Mouse (Mus musculus) MEL (cell line): ENCODE data around the gene Svs6. TPM values are rescaled to one million over a fixed set of nuclear protein-coding genes. Genes with fewer than 3 reads are reported as not detected.

Experiments
- DNase-seq: peaks from one replicate; pipeline ENCODE4 v3.0.0; 2011; ENCODE audit warnings: low read depth, low spot score
- H3K27ac ChIP-seq: 2 replicates; pipeline ENCODE4 v1.5.1; 2012; ENCODE audit warnings: low read depth, mild to moderate bottlenecking, control low read depth, low read length, moderate library complexity; ENCODE audit not compliant: control insufficient read depth
- H3K27me3 ChIP-seq, 2 experiments: fragments of 150-350 bp in 1 of 2; sonication (generic) in 1 of 2; 2 replicates each; pipeline ENCODE4 v1.6.1; 2012; ENCODE audit warnings: low read length in 2 of 2, mild to moderate bottlenecking in 2 of 2, improper control_type of control experiment in 1 of 2, moderate library complexity in 1 of 2; ENCODE audit not compliant: insufficient read depth in 2 of 2, control insufficient read depth in 1 of 2
- H3K36me3 ChIP-seq, 2 experiments: 2 replicates each; pipeline ENCODE4 v1.6.1; 2012 to 2014; ENCODE audit warnings: low read length in 2 of 2, improper control_type of control experiment in 1 of 2, inconsistent platforms in 1 of 2, mild to moderate bottlenecking in 1 of 2; ENCODE audit not compliant: insufficient read depth in 2 of 2, control insufficient read depth in 1 of 2
- H3K4me1 ChIP-seq, 2 experiments: fragments of 150-350 bp in 1 of 2; sonication (generic) in 1 of 2; 2 replicates each; pipeline ENCODE4 v1.6.1; 2012; ENCODE audit warnings: low read length in 2 of 2, improper control_type of control experiment in 1 of 2, mild to moderate bottlenecking in 1 of 2; ENCODE audit not compliant: insufficient read depth in 2 of 2, control insufficient read depth in 1 of 2
- H3K4me3 ChIP-seq, 2 experiments: fragments of 150-350 bp in 1 of 2; sonication (generic) in 1 of 2; 2 replicates each; pipeline ENCODE4 v1.5.1; 2012; ENCODE audit warnings: low read depth in 2 of 2, low read length in 2 of 2, mild to moderate bottlenecking in 2 of 2, moderate library complexity in 2 of 2, control low read depth in 1 of 2, improper control_type of control experiment in 1 of 2; ENCODE audit not compliant: control insufficient read depth in 1 of 2, insufficient read depth in 1 of 2
- H3K79me2 ChIP-seq: 2 replicates; pipeline ENCODE4 v1.6.1; 2012; ENCODE audit warnings: mild to moderate bottlenecking, low read length, moderate library complexity; ENCODE audit not compliant: control insufficient read depth, poor library complexity, insufficient read depth
- H3K9ac ChIP-seq: 2 replicates; pipeline ENCODE4 v1.6.1; 2012; ENCODE audit warnings: low read depth, mild to moderate bottlenecking, control low read depth, low read length, moderate library complexity; ENCODE audit not compliant: control insufficient read depth, poor library complexity, severe bottlenecking
- H3K9me3 ChIP-seq: fragments of 150-350 bp; sonication (generic); replicated peaks from 2 replicates; pipeline ENCODE4 v1.6.1; 2012; ENCODE audit warnings: mild to moderate bottlenecking, low read length, improper control_type of control experiment, moderate library complexity; ENCODE audit not compliant: insufficient read depth
- CHD1 ChIP-seq: IDR thresholded peaks from 2 replicates; pipeline ENCODE4 v1.6.1; 2012; ENCODE audit warnings: low read depth, mild to moderate bottlenecking, inconsistent platforms, low read length, improper control_type of control experiment
- EP300 ChIP-seq, 2 experiments: IDR thresholded peaks; 2 replicates each; pipeline ENCODE4 v1.6.1; 2011; ENCODE audit warnings: improper control_type of control experiment in 2 of 2, low read length in 2 of 2, low read depth in 1 of 2, mild to moderate bottlenecking in 1 of 2
- ETS1 ChIP-seq: IDR thresholded peaks from 2 replicates; pipeline ENCODE4 v1.6.1; 2012; ENCODE audit warnings: low read depth, mild to moderate bottlenecking, inconsistent platforms, low read length, improper control_type of control experiment, moderate library complexity
- HCFC1 ChIP-seq: IDR thresholded peaks from 2 replicates; pipeline ENCODE4 v1.6.1; 2012; ENCODE audit warnings: low read depth, mild to moderate bottlenecking, inconsistent platforms, low read length, improper control_type of control experiment, moderate library complexity
- KAT2A ChIP-seq: conservative IDR thresholded peaks from 2 replicates; pipeline ENCODE4 v1.6.1; 2012; ENCODE audit warnings: low read depth, low read length, improper control_type of control experiment, inconsistent platforms
- MAFK ChIP-seq: IDR thresholded peaks from 2 replicates; pipeline ENCODE4 v1.6.1; 2011; ENCODE audit warnings: low read depth, mild to moderate bottlenecking, low read length, improper control_type of control experiment, borderline replicate concordance
- MAX ChIP-seq: IDR thresholded peaks from 2 replicates; pipeline ENCODE4 v1.6.1; 2011; ENCODE audit warnings: low read length, improper control_type of control experiment
- MEF2A ChIP-seq: IDR thresholded peaks from 2 replicates; pipeline ENCODE4 v1.6.1; 2014; ENCODE audit warnings: low read depth, mild to moderate bottlenecking, inconsistent platforms, low read length, improper control_type of control experiment; ENCODE audit not compliant: poor library complexity, insufficient replicate concordance, severe bottlenecking; ENCODE audit errors: extremely low read depth
- NRF1 ChIP-seq: IDR thresholded peaks from 2 replicates; pipeline ENCODE4 v1.6.1; 2014; ENCODE audit warnings: low read depth, mild to moderate bottlenecking, inconsistent platforms, low read length, improper control_type of control experiment, moderate library complexity; ENCODE audit not compliant: poor library complexity, insufficient read depth, severe bottlenecking
- POLR2AphosphoS2 ChIP-seq: IDR thresholded peaks from 2 replicates; pipeline ENCODE4 v1.6.1; 2011; ENCODE audit warnings: low read length, improper control_type of control experiment
- SIN3A ChIP-seq: IDR thresholded peaks from 2 replicates; pipeline ENCODE4 v1.6.1; 2012; ENCODE audit warnings: low read length, improper control_type of control experiment, inconsistent platforms
- TAL1 ChIP-seq: IDR thresholded peaks from 2 replicates; pipeline ENCODE4 v1.6.1; 2012; ENCODE audit warnings: mild to moderate bottlenecking, inconsistent platforms, low read length, moderate library complexity, mixed read lengths
- polyA plus RNA-seq, 2 experiments: library from polyadenylated mRNA; stranded (reverse) in 1 of 2; unstranded in 1 of 2; fragments of >175 nt in 1 of 2; fragments of >200 nt in 1 of 2; gene quantifications; 2 replicates each; pipeline versions ENCODE4 v1.2.1 to v1.2.4; 2012; ENCODE audit warnings: low replicate concordance in 2 of 2, low read depth in 1 of 2; ENCODE audit not compliant: insufficient read length in 2 of 2, insufficient read depth in 1 of 2, missing spikeins in 1 of 2
- total RNA-seq: library from RNA; depleted of rRNA; stranded (reverse); fragments of 300-350 nt; gene quantifications from 2 replicates; pipeline ENCODE4 v1.2.3, GENCODE M21; 2012; rRNA removed

Svs6 gene
- total and polyA plus RNA-seq, 3 experiments, result not detected

- no peaks in the 10 kb centered on the region; a peak in 2 of 4 replicates for H3K27me3 ChIP-seq
- peaks cover 0 to 3% of the 10 kb centered on the region in 2 experiments; a peak in 1 of 4 replicates for H3K4me1 ChIP-seq
- H3K9me3 ChIP-seq, result no peaks in the 10 kb centered on the region
- no peaks in the 10 kb centered on the region for H3K79me2 ChIP-seq
- TF ChIP-seq EP300 (IDR thresholded peaks at IDR 0.05; ENCODE audit: low read depth in 1 of 2, low read length in 2 of 2) (no peak), NRF1 (no peak), TAL1 (no peak), ETS1 (peak; percentile 84), MAFK (peak; percentile 81)
- H3K36me3 ChIP-seq, result peaks cover 0 to 2% of the 10 kb centered on the region in 2 experiments; a peak in 1 of 4 replicates
- H3K4me3 ChIP-seq, result no peak overlapping the region
- DNase-seq, result peak; percentile 12
- H3K27ac ChIP-seq, result no peak overlapping the region
- no peak overlapping the region for H3K9ac ChIP-seq
Observed at GRCm38 (mm10) chr2:164360974-164361657, 44.6 kb downstream of the Svs6 start.

DNA sequence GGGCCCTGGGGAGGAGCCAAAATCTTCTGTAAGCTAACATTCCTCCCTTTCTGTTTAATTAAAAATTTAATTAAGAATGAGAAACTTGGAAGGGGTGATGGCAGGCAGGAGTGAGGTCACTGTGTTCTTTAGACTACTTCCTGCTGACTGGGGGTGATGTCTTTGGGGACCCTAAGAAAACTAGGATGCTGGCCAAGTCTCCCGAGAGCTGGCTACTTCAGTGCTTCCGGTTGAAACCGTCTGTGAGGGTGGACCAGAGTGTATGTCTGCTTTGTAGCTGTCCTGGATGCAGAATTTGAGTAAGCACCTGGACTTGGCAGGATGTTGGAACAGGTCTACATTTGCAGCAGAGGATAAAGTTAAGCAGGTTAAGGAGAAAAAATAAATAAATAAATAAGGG lies 50.4 kb downstream of the Svs6 start:
- no peak overlapping the region for H3K4me3 ChIP-seq

More for the DNA sequence above, 50.4 kb downstream of the Svs6 start:
- TF ChIP-seq POLR2AphosphoS2 (no peak), HCFC1 (no peak), MEF2A (no peak), SIN3A (no peak), KAT2A (no peak), MAX (no peak), CHD1 (no peak)
- no peaks in the 10 kb centered on the region for H3K36me3 ChIP-seq
- DNase-seq, result no peak
- no peak overlapping the region for H3K27ac ChIP-seq
- H3K9me3 ChIP-seq, result no peaks in the 10 kb centered on the region
- no peaks in the 10 kb centered on the region for H3K79me2 ChIP-seq
- no peak overlapping the region for H3K9ac ChIP-seq
- H3K27me3 ChIP-seq, result peaks cover 1 to 3% of the 10 kb centered on the region in 2 experiments; a peak in 2 of 4 replicates
- no peaks in the 10 kb centered on the region for H3K4me1 ChIP-seq

Other genes with a start within 250 kb of the Svs6 start
- 41.8 and 46.8 TPM in 2 replicates for gene Stk4, start 246.4 kb upstream of the Svs6 start, total RNA-seq
- gene Stk4, start 246.4 kb upstream of the Svs6 start, polyA plus RNA-seq, result 10 to 100 TPM in 1 of 2 experiments, not detected in 1; 56.1 TPM
- gene Tomm34, start 245.6 kb upstream of the Svs6 start, total RNA-seq, result 31.7 and 38.9 TPM in 2 replicates
- 10 to 100 TPM in 1 of 2 experiments, not detected in 1; 48.7 TPM for gene Tomm34, start 245.6 kb upstream of the Svs6 start, polyA plus RNA-seq
- gene Kcns1, start 145.6 kb upstream of the Svs6 start, total RNA-seq, result not detected in 2 replicates
- gene Kcns1, start 145.6 kb upstream of the Svs6 start, polyA plus RNA-seq, result not detected
- not detected in 2 replicates for gene Wfdc5, start 134.0 kb upstream of the Svs6 start, total RNA-seq
- not detected for gene Wfdc5, start 134.0 kb upstream of the Svs6 start, polyA plus RNA-seq
- gene Wfdc12, start 126.1 kb upstream of the Svs6 start, total RNA-seq, result not detected in 2 replicates
- gene Wfdc12, start 126.1 kb upstream of the Svs6 start, polyA plus RNA-seq, result under 1 TPM in 1 of 2 experiments, not detected in 1; 0.10 TPM
- not detected in 2 replicates for gene Wfdc15a, start 116.6 kb upstream of the Svs6 start, total RNA-seq
- not detected for gene Wfdc15a, start 116.6 kb upstream of the Svs6 start, polyA plus RNA-seq
- not detected in 2 replicates for gene Wfdc15b, start 95.1 kb upstream of the Svs6 start, total RNA-seq
- gene Wfdc15b, start 95.1 kb upstream of the Svs6 start, polyA plus RNA-seq, result not detected
- not detected in 2 replicates for gene Svs2, start 78.3 kb upstream of the Svs6 start, total RNA-seq
- not detected for gene Svs2, start 78.3 kb upstream of the Svs6 start, polyA plus RNA-seq
- not detected in 2 replicates for gene Svs3b, start 60.1 kb upstream of the Svs6 start, total RNA-seq
- not detected for gene Svs3b, start 60.1 kb upstream of the Svs6 start, polyA plus RNA-seq
- not detected in 2 replicates for gene Svs4, start 38.3 kb upstream of the Svs6 start, total RNA-seq
- gene Svs4, start 38.3 kb upstream of the Svs6 start, polyA plus RNA-seq, result not detected
- not detected in 2 replicates for gene Svs3a, start 27.5 kb upstream of the Svs6 start, total RNA-seq
- gene Svs3a, start 27.5 kb upstream of the Svs6 start, polyA plus RNA-seq, result not detected
- gene Svs5, start 16.0 kb downstream of the Svs6 start, total RNA-seq, result not detected in 2 replicates
- gene Svs5, start 16.0 kb downstream of the Svs6 start, polyA plus RNA-seq, result not detected
- not detected in 2 replicates for gene Slpi, start 72.3 kb downstream of the Svs6 start, total RNA-seq
- not detected for gene Slpi, start 72.3 kb downstream of the Svs6 start, polyA plus RNA-seq
- gene Rbpjl, start 86.4 kb downstream of the Svs6 start, total RNA-seq, result not detected in 2 replicates
- gene Rbpjl, start 86.4 kb downstream of the Svs6 start, polyA plus RNA-seq, result under 1 TPM in 1 of 2 experiments, not detected in 1; 0.07 TPM
- not detected in 2 replicates for gene Matn4, start 88.4 kb downstream of the Svs6 start, total RNA-seq
- gene Matn4, start 88.4 kb downstream of the Svs6 start, polyA plus RNA-seq, result not detected
- not detected in 2 replicates for gene Sdc4, start 127.1 kb downstream of the Svs6 start, total RNA-seq
- gene Sdc4, start 127.1 kb downstream of the Svs6 start, polyA plus RNA-seq, result not detected
- 94.3 and 96.5 TPM in 2 replicates for gene Sys1, start 140.2 kb downstream of the Svs6 start, total RNA-seq
- 10 to 100 TPM in 1 of 2 experiments, not detected in 1; 85.8 TPM for gene Sys1, start 140.2 kb downstream of the Svs6 start, polyA plus RNA-seq
- gene Gm20458, start 144.2 kb downstream of the Svs6 start, total RNA-seq, result 1.0 TPM in 1 of 2 replicates, not detected in the other
- 10 to 100 TPM in 1 of 2 experiments, not detected in 1; 19.2 TPM for gene Gm20458, start 144.2 kb downstream of the Svs6 start, polyA plus RNA-seq
- gene Trp53tg5, start 157.0 kb downstream of the Svs6 start, total RNA-seq, result not detected in 2 replicates
- gene Trp53tg5, start 157.0 kb downstream of the Svs6 start, polyA plus RNA-seq, result under 1 TPM in 1 of 2 experiments, not detected in 1; 0.13 TPM
- gene Dbndd2, start 169.4 kb downstream of the Svs6 start, total RNA-seq, result 11.9 and 13.1 TPM in 2 replicates
- gene Dbndd2, start 169.4 kb downstream of the Svs6 start, polyA plus RNA-seq, result 1 to 10 TPM in 1 of 2 experiments, not detected in 1; 6.9 TPM
- gene Pigt, start 180.8 kb downstream of the Svs6 start, total RNA-seq, result 35.8 and 39.8 TPM in 2 replicates
- 100 to 1,000 TPM in 1 of 2 experiments, not detected in 1; 115 TPM for gene Pigt, start 180.8 kb downstream of the Svs6 start, polyA plus RNA-seq
- gene Wfdc2, start 245.7 kb downstream of the Svs6 start, total RNA-seq, result not detected in 2 replicates
- gene Wfdc2, start 245.7 kb downstream of the Svs6 start, polyA plus RNA-seq, result not detected